Mouse (Mus musculus) spleen, adult 2 months (tissue): ENCODE results near the gene Serpinb9d. TPM values are rescaled to one million over a fixed set of nuclear protein-coding genes. Genes with fewer than 3 reads are reported as not detected.
"Not testable (repeated sequence)": the region's sequence is repeated elsewhere in the genome, so short reads cannot be mapped to it uniquely, and the experiment has no call there.

ENCODE experiments used
- DNase-seq, 2 experiments: peaks; one replicate each; pipeline versions ENCODE4 v3.0.0 to v3.0.0-alpha.2; 2012 to 2021; ENCODE audit warnings: low spot score in 2 of 2, low read depth in 1 of 2
- H3K27ac ChIP-seq: fragments of 200-500 bp; 2 replicates; pipeline ENCODE4 v1.5.1; 2012; ENCODE audit warnings: low read length, inconsistent platforms; ENCODE audit not compliant: insufficient read depth
- H3K27me3 ChIP-seq: fragments of 200-500 bp; 2 replicates; pipeline ENCODE4 v1.6.1; 2012; ENCODE audit warnings: mild to moderate bottlenecking, moderate library complexity, low read length, inconsistent platforms; ENCODE audit not compliant: control insufficient read depth, insufficient read depth
- H3K36me3 ChIP-seq: fragments of 200-500 bp; 2 replicates; pipeline ENCODE4 v1.6.1; 2012; ENCODE audit warnings: mild to moderate bottlenecking, low read length, inconsistent platforms; ENCODE audit not compliant: control insufficient read depth, insufficient read depth
- H3K4me1 ChIP-seq: fragments of 200-500 bp; 2 replicates; pipeline ENCODE4 v1.6.1; 2011; ENCODE audit warnings: inconsistent platforms; ENCODE audit not compliant: control insufficient read depth, insufficient read depth, insufficient read length
- H3K4me3 ChIP-seq: fragments of 200-500 bp; 2 replicates; pipeline ENCODE4 v1.5.1; 2011; ENCODE audit warnings: mild to moderate bottlenecking, inconsistent platforms; ENCODE audit not compliant: insufficient read depth, insufficient read length; ENCODE audit errors: extremely low read depth
- CTCF ChIP-seq: fragments of 200-500 bp; IDR thresholded peaks from 2 replicates; pipeline ENCODE4 v1.5.1; 2011; ENCODE audit warnings: mild to moderate bottlenecking, inconsistent platforms; ENCODE audit not compliant: insufficient read depth, insufficient read length, insufficient replicate concordance; ENCODE audit errors: extremely low read depth
- POLR2A ChIP-seq: fragments of 200-500 bp; IDR thresholded peaks from 2 replicates; pipeline ENCODE4 v1.6.1; 2011; ENCODE audit warnings: low read depth, low read length, inconsistent platforms
- WGBS: fragments of 180-500 bp; shearing (Covaris S2); methylation state at CpG from one replicate; pipeline ENCODE4 v1.1.7; 2018; 5-methylcytosine and 5-hydroxymethylcytosine counted together
- polyA plus RNA-seq: library from polyadenylated mRNA; depleted of rRNA; stranded (reverse); fragments of >200 nt; gene quantifications from 2 replicates; pipeline ENCODE4 v1.2.3, GENCODE M21; 2012; rRNA removed

Serpinb9d gene
- not detected in 2 replicates for polyA plus RNA-seq

- Histone ChIP-seq H3K4me1 (no peaks in the 10 kb centered on the region), H3K27me3 (no peaks in the 10 kb centered on the region), H3K27ac (no peak within 1 kb of the TSS), H3K36me3 (no peaks in the 10 kb centered on the region), H3K4me3 (no peak within 1 kb of the TSS)
- 88% methylated on average over 5 of the region's 5 CpGs for WGBS
- TF ChIP-seq CTCF: no peak
- DNase-seq: no peak
Measured at GRCm38 (mm10) chr13:33192659-33193058, at the start of gene Serpinb9d. TSS of gene Serpinb9d (plus strand) at chr13:33192959.

GRCm38 (mm10) chr13:33159642-33160041, 33.1 kb upstream of the Serpinb9d start, which contains the start of gene Serpinb9c:
TSS of gene Serpinb9c (minus strand) at chr13:33159742.
- no peak for DNase-seq
- Histone ChIP-seq H3K27me3 (no peaks in the 10 kb centered on the region), H3K36me3 (no peaks in the 10 kb centered on the region), H3K4me3 (no peak within 1 kb of the TSS), H3K27ac (no peak within 1 kb of the TSS), H3K4me1 (no peaks in the 10 kb centered on the region)
- 72% methylated on average over 4 of the region's 4 CpGs for WGBS
- TF ChIP-seq CTCF (no peak), POLR2A (no peak)

GRCm38 (mm10) chr13:33190486-33190885, 2.3 kb upstream of the Serpinb9d start:
- DNase-seq, H3K4me3 ChIP-seq, H3K36me3 ChIP-seq, H3K27ac ChIP-seq, H3K4me1 ChIP-seq, H3K27me3 ChIP-seq: not testable (repeated sequence)
- WGBS: 79% methylated on average over 1 of the region's 1 CpGs

GRCm38 (mm10) chr13:33199740-33200139, 7.0 kb downstream of the Serpinb9d start:
- WGBS: 64% methylated on average over 2 of the region's 2 CpGs
- DNase-seq: no peak
- H3K27me3 ChIP-seq: no peaks in the 10 kb centered on the region
- no peak overlapping the region for H3K4me3 ChIP-seq
- no peaks in the 10 kb centered on the region for H3K36me3 ChIP-seq
- no peak for TF ChIP-seq POLR2A
- no peak for TF ChIP-seq CTCF
- H3K27ac ChIP-seq: no peak overlapping the region
- H3K4me1 ChIP-seq: no peaks in the 10 kb centered on the region

- DNase-seq, H3K4me1 ChIP-seq, H3K27ac ChIP-seq, H3K36me3 ChIP-seq, H3K4me3 ChIP-seq, H3K27me3 ChIP-seq: not testable (repeated sequence)
- 82% methylated on average over 2 of the region's 2 CpGs for WGBS
Measured at GRCm38 (mm10) chr13:33249312-33249711, 56.6 kb downstream of the Serpinb9d start, which contains the start of gene Serpinb9e. TSS of gene Serpinb9e (plus strand) at chr13:33249612.

Other genes with a start within 250 kb of the Serpinb9d start
- 10.5 and 13.0 TPM in 2 replicates for gene Serpinb6b, start 227.8 kb upstream of the Serpinb9d start, polyA plus RNA-seq
- gene Serpinb9, start 189.7 kb upstream of the Serpinb9d start, polyA plus RNA-seq: 5.8 and 7.0 TPM in 2 replicates
- gene Serpinb9b, start 165.5 kb upstream of the Serpinb9d start, polyA plus RNA-seq: 0.32 and 0.36 TPM in 2 replicates
- 0.06 and 0.21 TPM in 2 replicates for gene Serpinb1b, start 114.4 kb upstream of the Serpinb9d start, polyA plus RNA-seq
- gene Serpinb9c, start 33.2 kb upstream of the Serpinb9d start, polyA plus RNA-seq: not detected in 2 replicates
- gene Serpinb9e, start 56.7 kb downstream of the Serpinb9d start, polyA plus RNA-seq: not detected in 2 replicates
- not detected in 2 replicates for gene Serpinb9f, start 131.1 kb downstream of the Serpinb9d start, polyA plus RNA-seq
- not detected in 2 replicates for gene Gm11397, start 202.8 kb downstream of the Serpinb9d start, polyA plus RNA-seq